Mouse (Mus musculus) lung, postnatal 0 days (tissue): ENCODE results near the gene Lmntd1.

Experiments
- CTCF ChIP-seq: IDR thresholded peaks from 2 replicates; pipeline ENCODE4 v1.5.1; 2016; ENCODE audit warnings: antibody characterized with exemption, mild to moderate bottlenecking
- EP300 ChIP-seq: IDR thresholded peaks from 2 replicates; pipeline ENCODE4 v1.6.1; 2016; ENCODE audit warnings: antibody characterized with exemption, mild to moderate bottlenecking, control low read depth

GRCm38 (mm10) chr6:145346305-145346704, 267.8 kb downstream of the Lmntd1 start:
- no peak for TF ChIP-seq CTCF
- no peak for TF ChIP-seq EP300
